Mouse (Mus musculus) liver, postnatal 0 days (tissue): ENCODE measurements around the gene Qars. TPM values are rescaled to one million over a fixed set of nuclear protein-coding genes. Genes with fewer than 3 reads are reported as not detected.

Experiments
- ATAC-seq: fragments of 200-750 bp; cut with Nextera tagmentation; 2 replicates; pipeline ENCODE4 v1.8.0; 2017; ENCODE audit warnings: mild to moderate bottlenecking, moderate library complexity
- DNase-seq: peaks from one replicate; pipeline ENCODE4 v3.0.0-alpha.2; 2016
- H3K27ac ChIP-seq: fragments of 300-500 bp; sonication (generic); 2 replicates; pipeline ENCODE4 v1.5.1; 2014; ENCODE audit warnings: antibody characterized with exemption, moderate library complexity, mild to moderate bottlenecking, low read depth
- H3K27me3 ChIP-seq: fragments of 300-500 bp; sonication (generic); 2 replicates; pipeline ENCODE4 v1.6.1; 2014; ENCODE audit warnings: low read length, control low read depth, mixed read lengths; ENCODE audit not compliant: insufficient read depth
- H3K36me3 ChIP-seq: fragments of 300-500 bp; sonication (generic); replicated peaks from 2 replicates; pipeline ENCODE4 v1.6.1; 2014; ENCODE audit warnings: mild to moderate bottlenecking, control low read depth, low read length, moderate library complexity, mixed read lengths; ENCODE audit not compliant: insufficient read depth
- H3K4me1 ChIP-seq: fragments of 300-500 bp; sonication (generic); 2 replicates; pipeline ENCODE4 v1.6.1; 2014; ENCODE audit warnings: antibody characterized with exemption, mild to moderate bottlenecking, control low read depth; ENCODE audit not compliant: insufficient read depth
- H3K4me2 ChIP-seq: fragments of 300-500 bp; sonication (generic); 2 replicates; pipeline ENCODE4 v1.6.1; 2014; ENCODE audit warnings: low read depth, mild to moderate bottlenecking, low read length, moderate library complexity, mixed read lengths
- H3K4me3 ChIP-seq: fragments of 300-500 bp; sonication (generic); 2 replicates; pipeline ENCODE4 v1.5.1; 2014; ENCODE audit warnings: low read depth, low read length
- H3K9ac ChIP-seq: fragments of 300-500 bp; sonication (generic); replicated peaks from 2 replicates; pipeline ENCODE4 v1.6.1; 2014; ENCODE audit warnings: mild to moderate bottlenecking, moderate library complexity
- H3K9me3 ChIP-seq: fragments of 300-500 bp; sonication (generic); 2 replicates; pipeline ENCODE4 v1.6.1; 2016; ENCODE audit warnings: mild to moderate bottlenecking, control low read depth, low read length, mixed read lengths
- CTCF ChIP-seq: sonication (generic); IDR thresholded peaks from 2 replicates; pipeline ENCODE4 v1.5.1; 2016; ENCODE audit warnings: antibody characterized with exemption, low read depth
- EP300 ChIP-seq: IDR thresholded peaks from 2 replicates; pipeline ENCODE4 v1.6.1; 2016; ENCODE audit warnings: antibody characterized with exemption, low read depth, mild to moderate bottlenecking
- WGBS: fragments of 180-500 bp; shearing (Covaris S2); extraction: QIAGEN DNeasy Blood & Tissue Kit; methylation state at CpG from one replicate; pipeline ENCODE4 v1.1.7; 2014; ENCODE audit not compliant: insufficient replicate concordance; 5-methylcytosine and 5-hydroxymethylcytosine counted together
- polyA plus RNA-seq: library from polyadenylated mRNA; unstranded; fragments of >200 nt; fragmentation: Nextera tagmentation; extraction: Ambion mirVana; gene quantifications from 2 replicates; pipeline ENCODE4 v1.2.1, GENCODE M21; 2015

The Qars gene
- polyA plus RNA-seq, 1 experiment from 2014 or later: 33.0 TPM

DNA sequence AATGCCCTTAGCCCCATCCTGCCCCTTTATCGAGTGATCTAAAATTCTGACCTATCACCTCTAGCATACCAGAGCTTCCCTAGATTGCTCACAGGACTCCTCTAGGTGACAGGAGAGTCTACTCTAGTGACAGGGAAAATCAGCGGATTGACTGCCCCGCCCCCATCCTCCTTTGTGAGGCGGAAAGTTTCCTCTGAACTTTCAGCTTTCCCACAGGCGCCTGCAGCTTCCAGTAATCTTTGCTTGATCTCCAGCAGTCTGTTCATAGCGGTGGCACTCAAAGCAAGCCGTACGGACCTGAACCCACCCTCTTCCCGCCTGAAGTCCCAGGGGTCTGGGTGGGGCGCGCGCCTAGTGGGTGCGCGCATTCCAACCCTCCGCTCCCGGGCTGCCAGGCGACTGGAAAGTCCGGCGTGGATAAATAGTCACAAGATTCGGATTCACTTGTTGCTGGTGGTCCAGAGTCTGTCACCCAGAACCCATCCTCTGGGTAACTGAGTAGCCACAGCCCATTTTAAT is 28.8 kb upstream of the Qars start:
- H3K9ac ChIP-seq: no peak overlapping the region; the same call in 1 of the 2 replicates
- H3K27me3 ChIP-seq: no peaks in the 10 kb centered on the region
- no peak for TF ChIP-seq CTCF
- H3K4me1 ChIP-seq: peaks cover 6% of the 10 kb centered on the region; the same call in 1 of the 2 replicates
- H3K9me3 ChIP-seq: no peaks in the 10 kb centered on the region
- DNase-seq (peak; percentile 63), ATAC-seq (peak; percentile 76)
- H3K36me3 ChIP-seq: no peaks in the 10 kb centered on the region
- H3K4me2 ChIP-seq: peak overlapping the region; percentile 68
- H3K4me3 ChIP-seq: peak overlapping the region; percentile 46
- no peak overlapping the region for H3K27ac ChIP-seq
- WGBS: 2% methylated on average over 20 of the region's 20 CpGs

DNA sequence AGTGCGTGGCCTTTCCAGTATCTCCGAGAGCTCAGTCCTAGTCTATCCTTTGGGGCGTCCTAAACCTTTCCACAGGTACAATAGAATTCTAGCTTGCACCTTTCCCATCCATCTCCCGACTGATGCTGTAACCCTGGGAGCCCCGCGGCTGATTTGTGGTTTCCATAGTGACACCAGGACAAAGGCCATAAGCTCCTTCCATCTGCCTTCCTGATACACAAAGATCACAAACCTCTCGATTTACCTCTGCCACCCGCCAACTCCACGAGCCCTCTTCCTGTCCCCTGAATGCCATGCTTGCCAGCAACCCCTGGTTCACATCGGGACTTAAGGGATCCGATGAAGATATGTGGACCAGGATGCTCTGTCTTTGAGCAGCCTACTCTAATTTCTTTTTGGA is 28.3 kb upstream of the Qars start:
- Histone ChIP-seq H3K27me3 (no peaks in the 10 kb centered on the region), H3K4me2 (peak overlapping the region; percentile 68), H3K4me1 (peaks cover 6% of the 10 kb centered on the region; the same call in 1 of the 2 replicates), H3K9me3 (no peaks in the 10 kb centered on the region), H3K27ac (no peak overlapping the region), H3K9ac (no peak overlapping the region), H3K4me3 (no peak overlapping the region), H3K36me3 (no peaks in the 10 kb centered on the region)
- no peak for TF ChIP-seq CTCF
- WGBS: 34% methylated on average over 11 of the region's 11 CpGs
- ATAC-seq (no peak), DNase-seq (no peak)

DNA sequence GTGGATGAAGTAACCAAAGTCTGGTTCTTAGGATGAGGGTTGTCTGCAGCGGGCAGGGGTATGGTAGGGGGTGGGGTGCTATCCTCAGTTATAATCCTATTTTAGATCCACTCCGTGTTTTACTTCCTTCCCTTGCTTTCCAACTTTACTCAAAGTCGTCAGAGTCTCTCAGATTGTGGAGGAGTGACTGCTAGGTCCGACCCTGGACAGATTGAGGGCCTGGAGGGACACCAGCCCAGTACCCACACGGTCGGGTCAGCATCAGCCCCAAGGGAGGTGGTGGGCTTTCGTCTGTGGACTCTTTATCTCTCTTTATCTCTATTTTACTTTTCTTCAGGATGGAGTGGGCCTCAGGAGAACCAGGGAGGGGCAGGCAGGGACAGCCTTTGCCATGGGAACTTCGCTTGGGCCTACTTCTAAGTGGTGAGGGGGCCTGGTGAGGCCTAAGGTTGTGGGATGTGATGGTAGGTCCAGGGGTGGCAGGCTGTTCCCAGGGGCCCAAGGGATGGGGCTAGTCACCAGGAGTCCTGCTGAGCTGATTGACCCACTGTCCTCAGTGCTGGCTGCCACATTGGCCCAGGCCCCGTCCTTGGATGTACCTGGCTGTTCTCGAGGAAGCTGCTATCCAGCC is 27.7 kb upstream of the Qars start, which contains the start of gene Lamb2:
Gene Lamb2, plus strand, starts transcription at position 16 of the 631 bp plus-strand sequence.
- peak within 1 kb of the TSS; percentile 68 for H3K4me2 ChIP-seq
- no peaks in the 10 kb centered on the region for H3K36me3 ChIP-seq
- H3K27me3 ChIP-seq: no peaks in the 10 kb centered on the region
- no peak for TF ChIP-seq CTCF
- no peak for TF ChIP-seq EP300
- H3K27ac ChIP-seq: no peak within 1 kb of the TSS
- peak within 1 kb of the TSS; percentile 46 for H3K4me3 ChIP-seq
- 17% methylated on average over 10 of the region's 10 CpGs for WGBS
- DNase-seq: no peak
- peaks cover 6% of the 10 kb centered on the region; the same call in 1 of the 2 replicates for H3K4me1 ChIP-seq
- no peaks in the 10 kb centered on the region for H3K9me3 ChIP-seq
- peak; percentile 38; the same call in 1 of the 2 replicates for ATAC-seq
- H3K9ac ChIP-seq: peak within 1 kb of the TSS; percentile 47; the same call in 1 of the 2 replicates

DNA sequence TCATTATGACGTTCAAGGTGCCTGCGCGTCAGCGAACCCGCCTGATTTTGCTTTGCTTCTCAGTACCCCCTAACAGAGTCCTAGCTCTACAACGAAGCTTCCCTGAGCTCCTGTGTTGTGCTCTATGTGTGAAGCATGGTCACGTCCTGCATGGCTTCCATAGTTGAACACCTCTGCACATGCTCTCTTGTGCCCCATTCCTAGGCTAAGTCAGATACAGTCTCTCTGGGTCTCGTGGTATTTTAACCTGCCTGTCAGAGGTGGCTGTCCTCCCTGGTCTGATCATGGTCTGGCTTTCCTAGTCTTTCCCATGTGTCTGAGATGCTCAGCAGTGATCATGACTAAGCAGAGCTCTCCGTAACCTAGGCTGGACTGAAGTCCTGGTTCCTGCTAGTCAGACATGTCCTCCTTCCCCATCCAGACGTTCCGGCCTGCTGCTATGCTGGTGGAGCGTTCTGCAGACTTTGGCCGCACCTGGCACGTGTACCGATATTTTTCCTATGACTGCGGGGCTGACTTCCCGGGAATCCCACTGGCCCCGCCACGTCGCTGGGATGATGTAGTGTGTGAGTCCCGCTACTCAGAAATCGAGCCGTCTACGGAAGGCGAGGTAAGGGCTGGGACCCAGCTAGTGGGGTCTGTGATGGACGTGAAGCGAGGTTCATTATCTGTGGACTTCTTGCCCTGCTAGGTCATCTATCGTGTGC is 26.5 kb upstream of the Qars start:
- WGBS: 91% methylated on average over 28 of the region's 28 CpGs
- TF ChIP-seq EP300 (no peak), CTCF (no peak)
- Histone ChIP-seq H3K4me2 (no peak overlapping the region), H3K4me1 (peaks cover 6% of the 10 kb centered on the region; the same call in 1 of the 2 replicates), H3K27me3 (no peaks in the 10 kb centered on the region), H3K9ac (no peak overlapping the region), H3K36me3 (0 out of 2 replicates have a peak, but pooled peaks cover 3% of the 10 kb centered on the region), H3K27ac (no peak overlapping the region), H3K4me3 (no peak overlapping the region), H3K9me3 (no peaks in the 10 kb centered on the region)
- DNase-seq (no peak), ATAC-seq (no peak)

DNA sequence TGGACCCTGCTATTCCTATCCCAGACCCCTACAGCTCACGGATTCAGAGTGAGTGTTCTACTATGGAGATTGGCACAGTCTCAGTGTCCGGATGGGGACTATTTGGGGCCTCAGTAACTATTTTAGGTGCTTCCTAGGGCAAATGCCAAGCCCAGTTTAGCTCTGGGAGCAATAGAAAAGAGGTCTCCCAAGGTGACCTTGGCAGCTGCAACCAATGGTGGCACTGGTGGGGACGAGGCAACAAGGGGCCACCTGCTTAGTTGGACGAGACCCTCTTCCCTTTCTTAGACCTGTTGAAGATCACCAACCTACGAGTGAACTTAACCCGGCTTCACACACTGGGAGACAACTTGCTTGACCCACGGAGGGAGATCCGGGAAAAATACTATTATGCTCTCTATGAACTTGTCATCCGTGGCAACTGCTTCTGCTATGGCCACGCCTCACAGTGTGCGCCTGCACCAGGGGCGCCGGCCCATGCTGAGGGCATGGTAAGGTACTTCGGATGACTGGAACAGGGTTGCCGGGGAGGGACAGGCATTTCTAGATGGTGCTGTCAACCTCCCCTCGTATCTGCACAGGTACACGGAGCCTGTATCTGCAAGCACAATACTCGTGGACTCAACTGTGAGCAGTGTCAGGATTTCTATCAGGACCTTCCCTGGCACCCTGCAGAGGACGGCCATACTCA is 25.8 kb upstream of the Qars start:
- H3K27ac ChIP-seq: no peak overlapping the region
- H3K4me1 ChIP-seq: peaks cover 6% of the 10 kb centered on the region; the same call in 1 of the 2 replicates
- TF ChIP-seq EP300: no peak
- TF ChIP-seq CTCF: no peak
- no peak for DNase-seq
- H3K27me3 ChIP-seq: no peaks in the 10 kb centered on the region
- 84% methylated on average over 19 of the region's 19 CpGs for WGBS
- no peak for ATAC-seq
- H3K4me2 ChIP-seq: no peak overlapping the region
- H3K9me3 ChIP-seq: no peaks in the 10 kb centered on the region
- H3K4me3 ChIP-seq: no peak overlapping the region
- 0 out of 2 replicates have a peak, but pooled peaks cover 4% of the 10 kb centered on the region for H3K36me3 ChIP-seq
- no peak overlapping the region for H3K9ac ChIP-seq
